Mouse (Mus musculus): ENCODE measurements around the gene Nxpe5. TPM values are rescaled to one million over a fixed set of nuclear protein-coding genes. Genes with fewer than 3 reads are reported as not detected.
A peak's percentile ranks its signal among the peaks of the same experiment; 100 is the strongest.
"Not testable (repeated sequence)": the region's sequence is repeated elsewhere in the genome, so short reads cannot be mapped to it uniquely, and the experiment has no call there.

The Nxpe5 gene
- polyA plus RNA-seq, 1 experiment from 2014 or later = 2.2 TPM

GRCm38 (mm10) chr5:138207873-138208272, 17.8 kb upstream of the Nxpe5 start:
- ATAC-seq = no peak
- TF ChIP-seq CTCF (IDR thresholded peaks at IDR 0.05) = no peak
- no peaks in the 10 kb centered on the region for H3K27me3 ChIP-seq
- POLR2A ChIA-PET = interaction anchor here (0.6 kb wide), 1 partner anchor 228 kb away, joined by 3 read pairs; no protein-coding TSS in a partner anchor
- CTCF ChIA-PET = interaction anchor here (0.6 to 2.3 kb wide), 6 partner anchors 10 to 405 kb away, joined by 3 to 14 read pairs (median 4); partner anchors contain the start of gene Mblac1
- no peak for DNase-seq (ENCODE audit: low read depth, low spot score)
- in situ Hi-C loops (cut with MboI; ENCODE audit: low pct_unique_long_range_greater_than_20kb) = loop anchor here (5.0 to 10.0 kb wide), 2 partner anchors 44 to 347 kb away; no protein-coding TSS in a partner anchor

GRCm38 (mm10) chr5:138216632-138217031, 9.1 kb upstream of the Nxpe5 start:
- H3K27me3 ChIP-seq; POLR2A ChIA-PET; in situ Hi-C loops (cut with MboI; ENCODE audit: low pct_unique_long_range_greater_than_20kb); ATAC-seq; DNase-seq (ENCODE audit: low read depth, low spot score): not testable (repeated sequence)
- CTCF ChIA-PET = interaction anchor here (0.8 kb wide), 1 partner anchor 11 kb away, joined by 3 read pairs; no protein-coding TSS in a partner anchor

DNA sequence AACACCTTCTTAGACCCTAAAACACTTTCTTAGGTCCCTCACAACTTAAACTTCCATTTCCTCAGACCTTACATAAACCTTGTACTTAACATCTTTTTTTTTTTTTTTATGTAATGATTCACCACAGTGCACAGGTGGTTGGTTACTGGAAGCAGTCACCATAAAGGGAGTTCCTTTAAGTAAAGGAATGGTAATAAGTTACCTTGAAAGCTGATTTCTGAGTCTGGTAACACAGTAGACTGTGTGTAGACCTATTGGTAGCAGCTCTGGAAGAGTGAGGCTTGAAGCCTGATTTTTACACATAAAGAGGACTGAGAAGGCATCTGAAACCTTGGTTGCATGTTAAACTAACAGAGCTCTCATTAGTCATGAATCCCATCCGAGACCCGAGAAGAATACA, 5.8 kb upstream of the Nxpe5 start:
- TF ChIP-seq CTCF (IDR thresholded peaks at IDR 0.05) = no peak
- ATAC-seq (no peak), DNase-seq (ENCODE audit: low read depth, low spot score) (no peak)
- ChIA-PET POLR2A (interaction anchor here (0.7 kb wide), 1 partner anchor 315 kb away, joined by 6 read pairs; no protein-coding TSS in a partner anchor), CTCF (interaction anchor here (0.9 to 3.2 kb wide), 7 partner anchors 10 to 34 kb away, joined by 3 to 28 read pairs (median 6); no protein-coding TSS in a partner anchor)
- in situ Hi-C loops (cut with MboI; ENCODE audit: low pct_unique_long_range_greater_than_20kb) = loop anchor here (10.0 kb wide), 1 partner anchor 305 kb away; no protein-coding TSS in a partner anchor
- peaks cover 2% of the 10 kb centered on the region for H3K27me3 ChIP-seq

DNA sequence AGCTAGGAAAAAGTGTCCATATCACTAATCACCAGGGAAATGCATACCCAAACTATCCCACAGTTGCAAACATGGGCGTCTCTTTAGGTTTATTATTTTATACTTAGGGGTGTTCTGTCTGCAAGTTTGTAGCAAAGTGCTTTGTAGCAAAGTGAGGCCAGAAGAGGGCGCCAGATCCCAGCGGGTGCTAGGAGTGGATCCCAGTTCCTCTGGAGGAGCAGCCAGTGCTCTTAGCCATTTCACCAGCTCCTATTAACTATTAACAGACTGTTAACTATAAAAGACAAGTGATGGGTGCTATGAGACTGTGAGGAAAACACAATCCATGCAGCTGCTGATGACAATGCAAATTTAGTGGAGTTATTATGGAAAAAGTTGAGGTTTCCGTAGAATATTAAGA, 3.6 kb upstream of the Nxpe5 start:
- H3K27me3 ChIP-seq = peaks cover 2% of the 10 kb centered on the region
- peak; percentile 90 for ATAC-seq
- ChIA-PET POLR2A (interaction anchor here (0.6 to 0.9 kb wide), 3 partner anchors 8 to 483 kb away, joined by 3 to 4 read pairs (median 3); no protein-coding TSS in a partner anchor), CTCF (interaction anchor here (0.6 to 3.2 kb wide), 19 partner anchors 9 to 437 kb away, joined by 3 to 28 read pairs (median 6); partner anchors contain the start of gene Lamtor4)
- DNase-seq (ENCODE audit: low read depth, low spot score) = no peak
- in situ Hi-C loops (cut with MboI; ENCODE audit: low pct_unique_long_range_greater_than_20kb) = loop anchor here (10.0 kb wide), 1 partner anchor 303 kb away; no protein-coding TSS in a partner anchor
- peak; percentile 99 for TF ChIP-seq CTCF (IDR thresholded peaks at IDR 0.05)

GRCm38 (mm10) chr5:138223287-138223686, 2.4 kb upstream of the Nxpe5 start:
- in situ Hi-C loops (cut with MboI; ENCODE audit: low pct_unique_long_range_greater_than_20kb) = loop anchor here (10.0 kb wide), 1 partner anchor 302 kb away; no protein-coding TSS in a partner anchor
- POLR2A ChIA-PET = no interaction called here
- CTCF ChIA-PET = interaction anchor here (1.4 to 2.7 kb wide), 6 partner anchors 15 to 433 kb away, joined by 4 to 20 read pairs (median 8); no protein-coding TSS in a partner anchor
- DNase-seq (ENCODE audit: low read depth, low spot score) (no peak), ATAC-seq (no peak)
- no peak for TF ChIP-seq CTCF (IDR thresholded peaks at IDR 0.05)
- H3K27me3 ChIP-seq = peaks cover 2% of the 10 kb centered on the region

- TF ChIP-seq CTCF (IDR thresholded peaks at IDR 0.05) = no peak
- no peak for DNase-seq (ENCODE audit: low read depth, low spot score)
- H3K27me3 ChIP-seq = no peaks in the 10 kb centered on the region
- ATAC-seq = no peak
- ChIA-PET POLR2A (interaction anchor here (1.1 kb wide), 1 partner anchor 28 kb away, joined by 3 read pairs; the partner anchor contains the start of gene Lamtor4), CTCF (interaction anchor here (0.7 to 1.6 kb wide), 4 partner anchors 8 to 27 kb away, joined by 3 to 7 read pairs (median 4); no protein-coding TSS in a partner anchor)
- in situ Hi-C loops (cut with MboI; ENCODE audit: low pct_unique_long_range_greater_than_20kb) = loop anchor here (10.0 kb wide), 1 partner anchor 298 kb away; no protein-coding TSS in a partner anchor
These were observed 793 bp downstream of the Nxpe5 start for GRCm38 (mm10) chr5:138226491-138226890.

DNA sequence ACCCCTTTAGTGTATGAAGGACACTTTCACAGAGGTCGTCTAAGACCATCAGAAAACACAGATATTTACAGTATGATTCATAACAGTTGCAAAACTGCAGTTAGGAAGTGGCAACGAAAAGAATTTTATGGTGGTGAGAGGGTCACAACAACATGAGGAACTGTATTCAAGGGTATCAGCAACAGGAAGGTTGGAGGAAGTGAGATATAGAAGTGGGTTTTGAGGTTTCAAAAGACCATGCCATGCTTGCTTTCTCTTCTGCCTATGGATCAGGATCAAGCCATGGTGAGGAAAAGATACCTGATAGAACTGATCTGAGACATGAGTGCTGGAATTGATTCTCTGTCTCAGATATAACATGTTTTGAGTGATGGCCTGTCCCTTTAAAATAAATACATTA, 1.7 kb downstream of the Nxpe5 start:
- ChIA-PET CTCF (interaction anchor here (1.0 to 1.2 kb wide), 2 partner anchors 11 kb away, joined by 3 to 5 read pairs; no protein-coding TSS in a partner anchor), POLR2A (no interaction called here)
- no peaks in the 10 kb centered on the region for H3K27me3 ChIP-seq
- DNase-seq (ENCODE audit: low read depth, low spot score) (no peak), ATAC-seq (no peak)
- TF ChIP-seq CTCF (IDR thresholded peaks at IDR 0.05) = no peak
- in situ Hi-C loops (cut with MboI; ENCODE audit: low pct_unique_long_range_greater_than_20kb) = loop anchor here (10.0 kb wide), 1 partner anchor 297 kb away; no protein-coding TSS in a partner anchor

- ATAC-seq = no peak
- ChIA-PET POLR2A (no interaction called here), CTCF (interaction anchor here (0.8 to 1.2 kb wide), 4 partner anchors 9 to 19 kb away, joined by 3 to 5 read pairs (median 4); no protein-coding TSS in a partner anchor)
- peak; percentile 91 for TF ChIP-seq CTCF (IDR thresholded peaks at IDR 0.05)
- in situ Hi-C loops (cut with MboI; ENCODE audit: low pct_unique_long_range_greater_than_20kb) = loop anchor here (10.0 kb wide), 1 partner anchor 297 kb away; no protein-coding TSS in a partner anchor
- H3K27me3 ChIP-seq = no peaks in the 10 kb centered on the region
- DNase-seq (ENCODE audit: low read depth, low spot score) = no peak
These were observed 2.3 kb downstream of the Nxpe5 start for GRCm38 (mm10) chr5:138228026-138228425.

DNA sequence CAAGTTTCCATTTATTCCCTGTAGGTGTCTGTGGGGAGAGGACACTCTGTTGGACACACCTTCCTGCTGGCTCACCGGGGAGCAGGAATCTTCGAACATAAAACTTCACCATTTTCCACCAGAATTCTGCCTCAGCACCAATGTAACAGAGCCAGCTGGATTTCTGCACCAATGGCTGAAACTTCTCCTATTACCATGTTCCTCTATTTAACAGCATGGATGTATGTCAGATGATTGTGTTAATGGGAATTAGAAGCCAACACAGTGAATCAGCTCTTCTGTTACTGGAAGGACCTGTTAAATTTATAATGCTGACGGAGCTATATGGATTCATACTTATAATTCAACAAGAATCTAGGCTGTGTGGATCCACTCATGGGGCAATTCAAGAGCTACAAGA, 3.8 kb downstream of the Nxpe5 start:
- no peaks in the 10 kb centered on the region for H3K27me3 ChIP-seq
- in situ Hi-C loops (cut with MboI; ENCODE audit: low pct_unique_long_range_greater_than_20kb) = loop anchor here (10.0 kb wide), 1 partner anchor 295 kb away; no protein-coding TSS in a partner anchor
- TF ChIP-seq CTCF (IDR thresholded peaks at IDR 0.05) = no peak
- DNase-seq (ENCODE audit: low read depth, low spot score) (no peak), ATAC-seq (no peak)
- CTCF ChIA-PET = interaction anchor here (0.7 to 2.8 kb wide), 5 partner anchors 9 to 40 kb away, joined by 3 to 7 read pairs (median 4); no protein-coding TSS in a partner anchor
- POLR2A ChIA-PET = interaction anchor here (0.8 to 1.1 kb wide), 2 partner anchors 8 to 25 kb away, joined by 3 to 4 read pairs; no protein-coding TSS in a partner anchor

DNA sequence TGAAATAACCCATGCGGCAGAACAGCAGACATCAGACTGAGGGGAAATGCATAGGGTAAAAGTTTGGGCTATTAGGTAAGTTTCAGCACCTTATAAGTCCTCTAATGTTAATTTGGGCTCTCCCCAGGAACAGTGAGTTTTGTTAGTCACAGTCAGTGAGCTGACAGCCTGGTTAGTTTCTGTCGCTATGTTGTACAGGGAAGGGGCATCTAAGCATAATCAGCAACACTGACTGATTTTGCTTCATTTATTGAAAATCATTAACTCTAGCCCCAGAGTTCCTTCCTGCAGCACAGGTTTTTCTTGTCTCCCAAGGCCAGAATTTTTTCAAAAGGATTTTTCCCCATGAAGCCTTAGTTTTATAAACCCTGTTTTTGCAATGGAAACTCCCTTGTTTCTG, 8.1 kb downstream of the Nxpe5 start:
- ATAC-seq (peak; percentile 17), DNase-seq (ENCODE audit: low read depth, low spot score) (no peak)
- POLR2A ChIA-PET = no interaction called here
- no peak for TF ChIP-seq CTCF (IDR thresholded peaks at IDR 0.05)
- CTCF ChIA-PET = interaction anchor here (2.6 to 3.0 kb wide), 2 partner anchors 13 to 424 kb away, joined by 6 to 28 read pairs; no protein-coding TSS in a partner anchor
- H3K27me3 ChIP-seq = no peaks in the 10 kb centered on the region
- in situ Hi-C loops (cut with MboI; ENCODE audit: low pct_unique_long_range_greater_than_20kb) = no loop called here
